ENCODE assay signal across 23 mouse cellular contexts in genomic region chr14:58104266-58104665, GRCm38 (mm10).
"Had no signal": no experiment of that assay in that cellular context is flagged by ENCODE, and none has a peak within 500 bp of the region (broad histone marks: within the 10 kb centered on the region; RNA-seq: fewer than 3 reads in every experiment).

No protein-coding gene starts in this region.

- H3K9me3 ChIP-seq: heart, embryonic 13.5 days; heart, embryonic 15.5 days; hindbrain, embryonic 13.5 days; hindbrain, embryonic 15.5 days; limb, embryonic 13.5 days; limb, embryonic 15.5 days; liver, embryonic 12.5 days had no signal

- DNase-seq: forebrain, postnatal 0 days; gastrocnemius, postnatal 14 days; gastrocnemius, postnatal 36 days; heart, adult 18-20 months; heart, postnatal 14 days; heart, postnatal 36 days; kidney, adult 11 months; kidney, adult 8-10 months; kidney, postnatal 36 days; layer of hippocampus, adult 9-11 months; layer of hippocampus, postnatal 36 days; left cerebral cortex, postnatal 4 days had no signal

- H3K4me2 ChIP-seq: heart, embryonic 11.5 days; heart, embryonic 13.5 days; heart, embryonic 15.5 days; hindbrain, embryonic 13.5 days; hindbrain, embryonic 15.5 days; limb, embryonic 13.5 days; limb, embryonic 15.5 days; liver, embryonic 12.5 days had no signal

- H3K4me1 ChIP-seq: heart, embryonic 15.5 days; limb, embryonic 15.5 days; liver, embryonic 12.5 days had no signal

- H3K27me3 ChIP-seq: heart, embryonic 13.5 days; heart, embryonic 15.5 days; hindbrain, embryonic 13.5 days; hindbrain, embryonic 15.5 days; limb, embryonic 15.5 days had no signal

- H3K36me3 ChIP-seq: heart, embryonic 13.5 days; heart, embryonic 15.5 days; hindbrain, embryonic 13.5 days; hindbrain, embryonic 15.5 days; limb, embryonic 13.5 days; limb, embryonic 15.5 days; liver, embryonic 12.5 days had no signal

- ATAC-seq: forebrain, postnatal 0 days; hindbrain, postnatal 0 days; intestine, embryonic 16.5 days; liver, embryonic 12.5 days had no signal

- H3K4me3 ChIP-seq: heart, embryonic 13.5 days; heart, embryonic 15.5 days; hindbrain, embryonic 13.5 days; hindbrain, embryonic 15.5 days; limb, embryonic 13.5 days; limb, embryonic 15.5 days; liver, embryonic 12.5 days had no signal

- H3K9ac ChIP-seq: forebrain, postnatal 0 days; heart, embryonic 13.5 days; heart, embryonic 15.5 days; hindbrain, embryonic 13.5 days; hindbrain, embryonic 15.5 days; limb, embryonic 13.5 days; limb, embryonic 15.5 days; liver, embryonic 12.5 days; liver, embryonic 14.5 days had no signal

- H3K27ac ChIP-seq: heart, embryonic 13.5 days; heart, embryonic 15.5 days; hindbrain, embryonic 13.5 days; hindbrain, embryonic 15.5 days; hindbrain, postnatal 0 days; limb, embryonic 13.5 days; limb, embryonic 15.5 days; liver, embryonic 12.5 days; liver, embryonic 14.5 days had no signal
